Mouse (Mus musculus) urinary bladder, adult 2 months (tissue): Measurements from ENCODE around the gene Sytl3. TPM values are rescaled to one million over a fixed set of nuclear protein-coding genes. Genes with fewer than 3 reads are reported as not detected.

ENCODE experiments used
- DNase-seq: peaks from one replicate; pipeline ENCODE4 v3.0.0; 2022; ENCODE audit warnings: low spot score
- polyA plus RNA-seq: library from polyadenylated mRNA; depleted of rRNA; stranded (reverse); fragments of >200 nt; gene quantifications from 2 replicates; pipeline ENCODE4 v1.2.3, GENCODE M21; 2012

Gene Sytl3
- polyA plus RNA-seq, 1 experiment, result 4.9 TPM

GRCm38 (mm10) chr17:6736306-6737272, 77.7 kb downstream of the Sytl3 start:
- peak; percentile 19 for DNase-seq

- peak; percentile 17 for DNase-seq
Observed at GRCm38 (mm10) chr17:6737273-6737997, 78.5 kb downstream of the Sytl3 start.

GRCm38 (mm10) chr17:6738836-6739235, 79.9 kb downstream of the Sytl3 start:
- no peak for DNase-seq

- DNase-seq, result peak; percentile 18
Observed at GRCm38 (mm10) chr17:6739266-6739665, 80.4 kb downstream of the Sytl3 start.

GRCm38 (mm10) chr17:6739756-6740155, 80.9 kb downstream of the Sytl3 start:
- DNase-seq, result no peak

- peak; percentile 18 for DNase-seq
Observed at GRCm38 (mm10) chr17:6740331-6741170, 81.7 kb downstream of the Sytl3 start.

- DNase-seq, result peak; percentile 16
Observed at GRCm38 (mm10) chr17:6741271-6741670, 82.4 kb downstream of the Sytl3 start.

GRCm38 (mm10) chr17:6742083-6743038, 83.5 kb downstream of the Sytl3 start:
- peak; percentile 20 for DNase-seq

- DNase-seq, result peak; percentile 13
Observed at GRCm38 (mm10) chr17:6743039-6743575, 84.2 kb downstream of the Sytl3 start.

- peak; percentile 15 for DNase-seq
Observed at GRCm38 (mm10) chr17:6743787-6744239, 84.9 kb downstream of the Sytl3 start.

GRCm38 (mm10) chr17:6744366-6744765, 85.5 kb downstream of the Sytl3 start:
- DNase-seq, result peak; percentile 13

GRCm38 (mm10) chr17:6744871-6745270, 86.0 kb downstream of the Sytl3 start:
- peak; percentile 15 for DNase-seq

- DNase-seq, result peak; percentile 13
Observed at GRCm38 (mm10) chr17:6745503-6745902, 86.6 kb downstream of the Sytl3 start.

GRCm38 (mm10) chr17:6745975-6746374, 87.1 kb downstream of the Sytl3 start:
- DNase-seq, result no peak

- DNase-seq, result no peak
Observed at GRCm38 (mm10) chr17:6746452-6747231, 87.7 kb downstream of the Sytl3 start.

- DNase-seq, result no peak
Observed at GRCm38 (mm10) chr17:6747478-6747877, 88.6 kb downstream of the Sytl3 start.

- no peak for DNase-seq
Observed at GRCm38 (mm10) chr17:6748779-6749464, 90.0 kb downstream of the Sytl3 start.

- no peak for DNase-seq
Observed at GRCm38 (mm10) chr17:6751221-6751859, 92.4 kb downstream of the Sytl3 start.
